Mouse (Mus musculus): ENCODE measurements around the gene Slc39a11. TPM values are rescaled to one million over a fixed set of nuclear protein-coding genes. Genes with fewer than 3 reads are reported as not detected.

Gene Slc39a11
- polyA plus RNA-seq, 1 experiment from 2014 or later: 26.3 TPM

GRCm38 (mm10) chr11:113652516-113652915 lies 2.6 kb upstream of the Slc39a11 start:
- H3K4me2 ChIP-seq: no peak overlapping the region
- ATAC-seq (ENCODE audit: insufficient number of reproducible peaks, insufficient read depth, low FRiP score, low TSS enrichment, low read depth): no peak
- peaks cover 61% of the 10 kb centered on the region for H3K36me3 ChIP-seq
- no peak overlapping the region for H3K27ac ChIP-seq
- H3K4me3 ChIP-seq: no peak overlapping the region
- no peaks in the 10 kb centered on the region for H3K9me3 ChIP-seq
- H3K4me1 ChIP-seq: peaks cover 51% of the 10 kb centered on the region
- no peaks in the 10 kb centered on the region for H3K27me3 ChIP-seq
- no peak overlapping the region for H3K9ac ChIP-seq
- 95% methylated on average over 6 of the region's 6 CpGs for WGBS

GRCm38 (mm10) chr11:113651907-113652273 lies 2.0 kb upstream of the Slc39a11 start:
- H3K4me1 ChIP-seq: peaks cover 52% of the 10 kb centered on the region
- ATAC-seq (ENCODE audit: insufficient number of reproducible peaks, insufficient read depth, low FRiP score, low TSS enrichment, low read depth): no peak
- H3K27ac ChIP-seq: no peak overlapping the region
- no peaks in the 10 kb centered on the region for H3K27me3 ChIP-seq
- H3K9me3 ChIP-seq: no peaks in the 10 kb centered on the region
- H3K4me2 ChIP-seq: no peak overlapping the region
- WGBS: 45% methylated on average over 8 of the region's 8 CpGs
- H3K4me3 ChIP-seq: no peak overlapping the region
- peaks cover 55% of the 10 kb centered on the region for H3K36me3 ChIP-seq
- no peak overlapping the region for H3K9ac ChIP-seq

GRCm38 (mm10) chr11:113651206-113651906 lies 1.5 kb upstream of the Slc39a11 start:
- Histone ChIP-seq H3K36me3 (peaks cover 50% of the 10 kb centered on the region), H3K9ac (no peak overlapping the region)

GRCm38 (mm10) chr11:113648690-113649352 lies 1.1 kb downstream of the Slc39a11 start, which contains the start of gene Cog1:
TSS of gene Cog1 (plus strand) at chr11:113649169.
- H3K4me2 ChIP-seq: peak within 1 kb of the TSS; percentile 65
- H3K27me3 ChIP-seq: no peaks in the 10 kb centered on the region
- peak within 1 kb of the TSS; percentile 96 for H3K9ac ChIP-seq
- peak within 1 kb of the TSS; percentile 88 for H3K27ac ChIP-seq
- H3K4me1 ChIP-seq: peaks cover 35% of the 10 kb centered on the region
- peak within 1 kb of the TSS; percentile 94 for H3K4me3 ChIP-seq
- WGBS: 38% methylated on average over 26 of the region's 26 CpGs
- peaks cover 24% of the 10 kb centered on the region for H3K36me3 ChIP-seq
- no peak for ATAC-seq (ENCODE audit: insufficient number of reproducible peaks, insufficient read depth, low FRiP score, low TSS enrichment, low read depth)
- H3K9me3 ChIP-seq: no peaks in the 10 kb centered on the region

More at GRCm38 (mm10) chr11:113651206-113651906, 1.5 kb upstream of the Slc39a11 start:
- 67% methylated on average over 22 of the region's 22 CpGs for WGBS
- H3K4me1 ChIP-seq: peaks cover 52% of the 10 kb centered on the region
- H3K4me3 ChIP-seq: no peak overlapping the region
- ATAC-seq (ENCODE audit: insufficient number of reproducible peaks, insufficient read depth, low FRiP score, low TSS enrichment, low read depth): no peak
- H3K9me3 ChIP-seq: no peaks in the 10 kb centered on the region
- no peaks in the 10 kb centered on the region for H3K27me3 ChIP-seq
- peak overlapping the region; percentile 65; the same call in 1 of the 2 replicates for H3K4me2 ChIP-seq
- H3K27ac ChIP-seq: peak overlapping the region; percentile 39; the same call in 1 of the 2 replicates

- WGBS: 2% methylated on average over 15 of the region's 15 CpGs
- H3K4me1 ChIP-seq: peaks cover 32% of the 10 kb centered on the region
- no peak overlapping the region for H3K27ac ChIP-seq
- no peak for ATAC-seq (ENCODE audit: insufficient number of reproducible peaks, insufficient read depth, low FRiP score, low TSS enrichment, low read depth)
- peaks cover 18% of the 10 kb centered on the region for H3K36me3 ChIP-seq
- H3K27me3 ChIP-seq: no peaks in the 10 kb centered on the region
- peak overlapping the region; percentile 42 for H3K4me2 ChIP-seq
- H3K9me3 ChIP-seq: no peaks in the 10 kb centered on the region
- peak overlapping the region; percentile 15; the same call in 1 of the 2 replicates for H3K4me3 ChIP-seq
- H3K9ac ChIP-seq: peak overlapping the region; percentile 51; the same call in 1 of the 2 replicates
Measured at GRCm38 (mm10) chr11:113648152-113648551, 1.7 kb downstream of the Slc39a11 start.

GRCm38 (mm10) chr11:113645181-113645580 lies 4.7 kb downstream of the Slc39a11 start:
- H3K9ac ChIP-seq: no peak overlapping the region
- H3K36me3 ChIP-seq: no peaks in the 10 kb centered on the region
- H3K4me2 ChIP-seq: no peak overlapping the region
- no peaks in the 10 kb centered on the region for H3K9me3 ChIP-seq
- no peak overlapping the region for H3K4me3 ChIP-seq
- peaks cover 17% of the 10 kb centered on the region for H3K4me1 ChIP-seq
- no peak overlapping the region for H3K27ac ChIP-seq
- no peaks in the 10 kb centered on the region for H3K27me3 ChIP-seq
- no peak for ATAC-seq (ENCODE audit: insufficient number of reproducible peaks, insufficient read depth, low FRiP score, low TSS enrichment, low read depth)
- 90% methylated on average over 3 of the region's 3 CpGs for WGBS

GRCm38 (mm10) chr11:113638680-113639079 lies 11.2 kb downstream of the Slc39a11 start:
- no peak overlapping the region for H3K4me2 ChIP-seq
- no peaks in the 10 kb centered on the region for H3K4me1 ChIP-seq
- H3K36me3 ChIP-seq: no peaks in the 10 kb centered on the region
- no peak overlapping the region for H3K4me3 ChIP-seq
- 81% methylated on average over 12 of the region's 12 CpGs for WGBS
- no peak overlapping the region for H3K9ac ChIP-seq
- no peaks in the 10 kb centered on the region for H3K9me3 ChIP-seq
- no peaks in the 10 kb centered on the region for H3K27me3 ChIP-seq
- no peak overlapping the region for H3K27ac ChIP-seq
- no peak for ATAC-seq (ENCODE audit: insufficient number of reproducible peaks, insufficient read depth, low FRiP score, low TSS enrichment, low read depth)

- 60% methylated on average over 10 of the region's 10 CpGs for WGBS
- ATAC-seq (ENCODE audit: insufficient number of reproducible peaks, insufficient read depth, low FRiP score, low TSS enrichment, low read depth): no peak
- Histone ChIP-seq H3K27ac (no peak overlapping the region), H3K4me2 (no peak overlapping the region), H3K9ac (no peak overlapping the region), H3K9me3 (no peaks in the 10 kb centered on the region), H3K36me3 (no peaks in the 10 kb centered on the region), H3K4me3 (no peak overlapping the region), H3K27me3 (no peaks in the 10 kb centered on the region), H3K4me1 (no peaks in the 10 kb centered on the region)
Measured at GRCm38 (mm10) chr11:113634699-113635121, 15.2 kb downstream of the Slc39a11 start.

- Histone ChIP-seq H3K9me3 (no peaks in the 10 kb centered on the region), H3K27ac (no peak overlapping the region), H3K36me3 (no peaks in the 10 kb centered on the region), H3K4me2 (no peak overlapping the region), H3K27me3 (no peaks in the 10 kb centered on the region), H3K4me3 (no peak overlapping the region), H3K4me1 (no peaks in the 10 kb centered on the region), H3K9ac (no peak overlapping the region)
- 89% methylated on average over 5 of the region's 5 CpGs for WGBS
- no peak for ATAC-seq (ENCODE audit: insufficient number of reproducible peaks, insufficient read depth, low FRiP score, low TSS enrichment, low read depth)
Measured at GRCm38 (mm10) chr11:113633398-113633797, 16.5 kb downstream of the Slc39a11 start.

GRCm38 (mm10) chr11:113632303-113632702 lies 17.6 kb downstream of the Slc39a11 start:
- H3K27ac ChIP-seq: no peak overlapping the region
- H3K4me1 ChIP-seq: no peaks in the 10 kb centered on the region
- 76% methylated on average over 7 of the region's 7 CpGs for WGBS
- no peak overlapping the region for H3K4me3 ChIP-seq
- H3K4me2 ChIP-seq: no peak overlapping the region
- no peak overlapping the region for H3K9ac ChIP-seq
- no peak for ATAC-seq (ENCODE audit: insufficient number of reproducible peaks, insufficient read depth, low FRiP score, low TSS enrichment, low read depth)
- no peaks in the 10 kb centered on the region for H3K36me3 ChIP-seq
- no peaks in the 10 kb centered on the region for H3K9me3 ChIP-seq
- H3K27me3 ChIP-seq: no peaks in the 10 kb centered on the region

GRCm38 (mm10) chr11:113631862-113632261 lies 18.0 kb downstream of the Slc39a11 start:
- Histone ChIP-seq H3K36me3 (no peaks in the 10 kb centered on the region), H3K27ac (no peak overlapping the region), H3K4me3 (no peak overlapping the region), H3K4me1 (no peaks in the 10 kb centered on the region), H3K27me3 (no peaks in the 10 kb centered on the region), H3K9ac (no peak overlapping the region), H3K9me3 (no peaks in the 10 kb centered on the region), H3K4me2 (no peak overlapping the region)
- 79% methylated on average over 8 of the region's 8 CpGs for WGBS
- ATAC-seq (ENCODE audit: insufficient number of reproducible peaks, insufficient read depth, low FRiP score, low TSS enrichment, low read depth): no peak

- H3K27ac ChIP-seq: no peak overlapping the region
- no peaks in the 10 kb centered on the region for H3K27me3 ChIP-seq
- H3K4me3 ChIP-seq: no peak overlapping the region
- H3K9ac ChIP-seq: no peak overlapping the region
- no peak overlapping the region for H3K4me2 ChIP-seq
- no peaks in the 10 kb centered on the region for H3K4me1 ChIP-seq
- H3K36me3 ChIP-seq: no peaks in the 10 kb centered on the region
- WGBS: 76% methylated on average over 8 of the region's 8 CpGs
- no peak for ATAC-seq (ENCODE audit: insufficient number of reproducible peaks, insufficient read depth, low FRiP score, low TSS enrichment, low read depth)
- no peaks in the 10 kb centered on the region for H3K9me3 ChIP-seq
Measured at GRCm38 (mm10) chr11:113631302-113631701, 18.6 kb downstream of the Slc39a11 start.

All from embryonic facial prominence, embryonic 13.5 days (tissue).